Mouse (Mus musculus) liver, embryonic 12.5 days (tissue): Measurements from ENCODE around the gene Prkar1a. TPM values are rescaled to one million over a fixed set of nuclear protein-coding genes. Genes with fewer than 3 reads are reported as not detected.

ENCODE experiments used
- ATAC-seq: fragments of 200-750 bp; cut with Nextera tagmentation; 2 replicates; pipeline ENCODE4 v1.8.0; 2017; ENCODE audit warnings: moderate number of reproducible peaks, mild to moderate bottlenecking, moderate library complexity
- H3K27ac ChIP-seq: fragments of 300-500 bp; sonication (generic); 2 replicates; pipeline ENCODE4 v1.5.1; 2016; ENCODE audit warnings: mild to moderate bottlenecking
- H3K27me3 ChIP-seq: fragments of 300-500 bp; sonication (generic); replicated peaks from 2 replicates; pipeline ENCODE4 v1.6.1; 2016; ENCODE audit warnings: mild to moderate bottlenecking, moderate library complexity
- H3K36me3 ChIP-seq: fragments of 300-500 bp; sonication (generic); 2 replicates; pipeline ENCODE4 v1.6.1; 2016; ENCODE audit warnings: mild to moderate bottlenecking, moderate library complexity
- H3K4me1 ChIP-seq: fragments of 300-500 bp; sonication (generic); 2 replicates; pipeline ENCODE4 v1.6.1; 2016
- H3K4me2 ChIP-seq: fragments of 300-500 bp; sonication (generic); 2 replicates; pipeline ENCODE4 v1.6.1; 2016; ENCODE audit warnings: mild to moderate bottlenecking, moderate library complexity
- H3K4me3 ChIP-seq: fragments of 300-500 bp; sonication (generic); 2 replicates; pipeline ENCODE4 v1.5.1; 2016; ENCODE audit warnings: mild to moderate bottlenecking, moderate library complexity
- H3K9ac ChIP-seq: fragments of 300-500 bp; sonication (generic); 2 replicates; pipeline ENCODE4 v1.6.1; 2016; ENCODE audit warnings: mild to moderate bottlenecking, moderate library complexity
- H3K9me3 ChIP-seq: fragments of 300-500 bp; sonication (generic); replicated peaks from 2 replicates; pipeline ENCODE4 v1.6.1; 2016; ENCODE audit warnings: mild to moderate bottlenecking, moderate library complexity
- WGBS: fragments of 180-500 bp; shearing (Covaris S2); methylation state at CpG from one replicate; pipeline ENCODE4 v1.1.7; 2016; ENCODE audit not compliant: insufficient replicate concordance; 5-methylcytosine and 5-hydroxymethylcytosine counted together
- polyA plus RNA-seq: library from polyadenylated mRNA; unstranded; fragments of >200 nt; fragmentation: Nextera tagmentation; extraction: Ambion mirVana; gene quantifications from 2 replicates; pipeline ENCODE4 v1.2.1, GENCODE M21; 2016

Prkar1a gene
- polyA plus RNA-seq, 1 experiment from 2014 or later = 165 TPM

GRCm38 (mm10) chr11:109703845-109704244 lies 54.6 kb downstream of the Prkar1a start:
- Histone ChIP-seq H3K36me3 (0 out of 2 replicates have a peak, but pooled peaks cover 3% of the 10 kb centered on the region), H3K27me3 (no peaks in the 10 kb centered on the region), H3K4me1 (0 out of 2 replicates have a peak, but pooled peaks cover 4% of the 10 kb centered on the region), H3K27ac (no peak overlapping the region), H3K9me3 (no peaks in the 10 kb centered on the region), H3K9ac (no peak overlapping the region), H3K4me2 (no peak overlapping the region), H3K4me3 (no peak overlapping the region)
- ATAC-seq = no peak
- WGBS = 76% methylated on average over 9 of the region's 9 CpGs

- H3K9me3 ChIP-seq = no peaks in the 10 kb centered on the region
- no peak overlapping the region for H3K27ac ChIP-seq
- no peak overlapping the region for H3K9ac ChIP-seq
- no peak overlapping the region for H3K4me2 ChIP-seq
- 76% methylated on average over 22 of the region's 22 CpGs for WGBS
- 0 out of 2 replicates have a peak, but pooled peaks cover 4% of the 10 kb centered on the region for H3K4me1 ChIP-seq
- H3K36me3 ChIP-seq = no peaks in the 10 kb centered on the region
- no peak for ATAC-seq
- H3K4me3 ChIP-seq = no peak overlapping the region
- H3K27me3 ChIP-seq = no peaks in the 10 kb centered on the region
Measured at GRCm38 (mm10) chr11:109704311-109705205, 55.4 kb downstream of the Prkar1a start.

- H3K4me3 ChIP-seq = no peak overlapping the region
- H3K27me3 ChIP-seq = no peaks in the 10 kb centered on the region
- no peaks in the 10 kb centered on the region for H3K9me3 ChIP-seq
- H3K9ac ChIP-seq = no peak overlapping the region
- H3K36me3 ChIP-seq = no peaks in the 10 kb centered on the region
- H3K27ac ChIP-seq = peak overlapping the region; percentile 17
- ATAC-seq = peak; percentile 71
- 54% methylated on average over 9 of the region's 9 CpGs for WGBS
- H3K4me1 ChIP-seq = 0 out of 2 replicates have a peak, but pooled peaks cover 4% of the 10 kb centered on the region
- 0 out of 2 replicates have a peak overlapping the region, but pooled peaks have one; percentile 10 for H3K4me2 ChIP-seq
Measured at GRCm38 (mm10) chr11:109705336-109706054, 56.3 kb downstream of the Prkar1a start.

- Histone ChIP-seq H3K4me2 (0 out of 2 replicates have a peak overlapping the region, but pooled peaks have one; percentile 10), H3K27ac (no peak overlapping the region)
- ATAC-seq = peak; percentile 77
Measured at GRCm38 (mm10) chr11:109706055-109706412, 56.8 kb downstream of the Prkar1a start.

GRCm38 (mm10) chr11:109706586-109706985 lies 57.4 kb downstream of the Prkar1a start:
- no peak overlapping the region for H3K4me2 ChIP-seq
- 0 out of 2 replicates have a peak, but pooled peaks cover 4% of the 10 kb centered on the region for H3K4me1 ChIP-seq
- H3K27me3 ChIP-seq = no peaks in the 10 kb centered on the region
- H3K36me3 ChIP-seq = no peaks in the 10 kb centered on the region
- no peak overlapping the region for H3K4me3 ChIP-seq
- 0 out of 2 replicates have a peak overlapping the region, but pooled peaks have one; percentile 8 for H3K27ac ChIP-seq
- no peak for ATAC-seq
- no peaks in the 10 kb centered on the region for H3K9me3 ChIP-seq
- H3K9ac ChIP-seq = no peak overlapping the region
- 51% methylated on average over 4 of the region's 4 CpGs for WGBS

More at GRCm38 (mm10) chr11:109706055-109706412, 56.8 kb downstream of the Prkar1a start:
- no peak overlapping the region for H3K9ac ChIP-seq
- H3K9me3 ChIP-seq = no peaks in the 10 kb centered on the region
- no peaks in the 10 kb centered on the region for H3K27me3 ChIP-seq
- H3K4me3 ChIP-seq = no peak overlapping the region
- WGBS = 27% methylated on average over 9 of the region's 9 CpGs
- H3K4me1 ChIP-seq = 0 out of 2 replicates have a peak, but pooled peaks cover 4% of the 10 kb centered on the region
- H3K36me3 ChIP-seq = no peaks in the 10 kb centered on the region

- Histone ChIP-seq H3K4me1 (no peaks in the 10 kb centered on the region), H3K36me3 (no peaks in the 10 kb centered on the region), H3K9ac (no peak overlapping the region), H3K27ac (0 out of 2 replicates have a peak overlapping the region, but pooled peaks have one; percentile 8), H3K4me2 (no peak overlapping the region), H3K4me3 (no peak overlapping the region), H3K27me3 (no peaks in the 10 kb centered on the region), H3K9me3 (no peaks in the 10 kb centered on the region)
- WGBS = 51% methylated on average over 3 of the region's 3 CpGs
- ATAC-seq = no peak
Measured at GRCm38 (mm10) chr11:109707442-109707841, 58.2 kb downstream of the Prkar1a start.

- Histone ChIP-seq H3K27ac (no peak overlapping the region), H3K9ac (no peak overlapping the region), H3K9me3 (no peaks in the 10 kb centered on the region), H3K36me3 (no peaks in the 10 kb centered on the region), H3K4me2 (no peak overlapping the region), H3K4me3 (no peak overlapping the region), H3K27me3 (no peaks in the 10 kb centered on the region), H3K4me1 (no peaks in the 10 kb centered on the region)
- 76% methylated on average over 4 of the region's 4 CpGs for WGBS
- ATAC-seq = no peak
Measured at GRCm38 (mm10) chr11:109708786-109709185, 59.6 kb downstream of the Prkar1a start.

- Histone ChIP-seq H3K9me3 (no peaks in the 10 kb centered on the region), H3K9ac (no peak overlapping the region), H3K4me2 (no peak overlapping the region), H3K27me3 (no peaks in the 10 kb centered on the region), H3K27ac (no peak overlapping the region), H3K4me1 (no peaks in the 10 kb centered on the region), H3K4me3 (no peak overlapping the region), H3K36me3 (no peaks in the 10 kb centered on the region)
- no peak for ATAC-seq
- 62% methylated on average over 5 of the region's 5 CpGs for WGBS
Measured at GRCm38 (mm10) chr11:109709501-109709900, 60.3 kb downstream of the Prkar1a start.

GRCm38 (mm10) chr11:109714341-109715247 lies 65.4 kb downstream of the Prkar1a start:
- Histone ChIP-seq H3K9ac (no peak overlapping the region), H3K4me1 (no peaks in the 10 kb centered on the region; the same call in 1 of the 2 replicates), H3K36me3 (no peaks in the 10 kb centered on the region), H3K9me3 (no peaks in the 10 kb centered on the region), H3K4me3 (no peak overlapping the region), H3K27ac (no peak overlapping the region), H3K4me2 (no peak overlapping the region), H3K27me3 (peaks cover 12% of the 10 kb centered on the region)
- ATAC-seq = no peak
- WGBS = 66% methylated on average over 17 of the region's 17 CpGs

GRCm38 (mm10) chr11:109715311-109715781 lies 66.1 kb downstream of the Prkar1a start:
- Histone ChIP-seq H3K4me1 (no peaks in the 10 kb centered on the region; the same call in 1 of the 2 replicates), H3K9me3 (no peaks in the 10 kb centered on the region), H3K27me3 (peaks cover 17% of the 10 kb centered on the region), H3K36me3 (no peaks in the 10 kb centered on the region), H3K4me3 (no peak overlapping the region), H3K27ac (no peak overlapping the region), H3K9ac (no peak overlapping the region), H3K4me2 (no peak overlapping the region)
- WGBS = 80% methylated on average over 12 of the region's 12 CpGs
- ATAC-seq = no peak

GRCm38 (mm10) chr11:109716981-109717380 lies 67.8 kb downstream of the Prkar1a start:
- Histone ChIP-seq H3K4me2 (no peak overlapping the region), H3K9me3 (no peaks in the 10 kb centered on the region), H3K4me1 (no peaks in the 10 kb centered on the region; the same call in 1 of the 2 replicates), H3K4me3 (no peak overlapping the region), H3K36me3 (no peaks in the 10 kb centered on the region), H3K9ac (no peak overlapping the region), H3K27me3 (peaks cover 33% of the 10 kb centered on the region), H3K27ac (no peak overlapping the region)
- no peak for ATAC-seq
- WGBS = 66% methylated on average over 7 of the region's 7 CpGs
